30 mouse cellular contexts compared by ENCODE assay signal in genomic region chr9:69292353-69292752, GRCm38 (mm10).
DNase-seq lines count a peak whose midpoint lies in the region; ATAC-seq lines count a peak whose summit lies in the region.
"Had no signal": no experiment of that assay in that cellular context is flagged by ENCODE, and none has a peak within 500 bp of the region (broad histone marks: within the 10 kb centered on the region; RNA-seq: fewer than 3 reads in every experiment).

No protein-coding gene starts in this region.

- H3K4me2 ChIP-seq in hindbrain, embryonic 14.5 days (replicated peaks) = peak overlapping the region; percentile 29; the same call in 1 of the 2 replicates
- no peak overlapping the region; the same call in 1 of the 2 replicates for H3K4me2 ChIP-seq in embryonic facial prominence, embryonic 11.5 days (ENCODE audit: low read depth, low read length)
- H3K4me2 ChIP-seq in midbrain, embryonic 14.5 days (ENCODE audit: low read length) = peak overlapping the region; percentile 96; the same call in 1 of the 2 replicates
- H3K4me2 ChIP-seq: forebrain, embryonic 15.5 days had no signal

- H3K9me3 ChIP-seq in hindbrain, embryonic 14.5 days (ENCODE audit: control insufficient read depth, low read length) = no peaks in the 10 kb centered on the region
- no peaks in the 10 kb centered on the region for H3K9me3 ChIP-seq in hindbrain, embryonic 10.5 days
- no peaks in the 10 kb centered on the region for H3K9me3 ChIP-seq in embryonic facial prominence, embryonic 11.5 days (replicated peaks; ENCODE audit: control insufficient read depth, low read length)
- H3K9me3 ChIP-seq in midbrain, embryonic 14.5 days (ENCODE audit: control insufficient read depth, low read length) = no peaks in the 10 kb centered on the region
- H3K9me3 ChIP-seq: forebrain, embryonic 15.5 days; heart, embryonic 13.5 days; limb, embryonic 15.5 days; liver, embryonic 15.5 days; midbrain, embryonic 12.5 days; neural tube, embryonic 15.5 days had no signal

- H3K4me1 ChIP-seq in hindbrain, embryonic 14.5 days (replicated peaks; ENCODE audit: control insufficient read depth, insufficient read depth, low read length) = peaks cover 18% of the 10 kb centered on the region; the same call in 1 of the 2 replicates
- peaks cover 27% of the 10 kb centered on the region for H3K4me1 ChIP-seq in hindbrain, embryonic 10.5 days (replicated peaks)
- H3K4me1 ChIP-seq in embryonic facial prominence, embryonic 11.5 days (ENCODE audit: control insufficient read depth, insufficient read depth, low read length) = peaks cover 4% of the 10 kb centered on the region; the same call in 1 of the 2 replicates
- peaks cover 17% of the 10 kb centered on the region for H3K4me1 ChIP-seq in midbrain, embryonic 14.5 days (ENCODE audit: control insufficient read depth, insufficient read depth, low read length)

- H3K36me3 ChIP-seq in hindbrain, embryonic 14.5 days (replicated peaks; ENCODE audit: control insufficient read depth, insufficient read depth) = no peaks in the 10 kb centered on the region
- no peaks in the 10 kb centered on the region for H3K36me3 ChIP-seq in hindbrain, embryonic 10.5 days
- no peaks in the 10 kb centered on the region for H3K36me3 ChIP-seq in embryonic facial prominence, embryonic 11.5 days (replicated peaks; ENCODE audit: control insufficient read depth, insufficient read depth, low read depth, low read length)
- H3K36me3 ChIP-seq in midbrain, embryonic 14.5 days (ENCODE audit: control insufficient read depth, insufficient read depth, low read length) = no peaks in the 10 kb centered on the region
- H3K36me3 ChIP-seq: forebrain, embryonic 15.5 days; heart, embryonic 13.5 days; limb, embryonic 15.5 days; liver, embryonic 15.5 days; midbrain, embryonic 12.5 days; neural tube, embryonic 15.5 days had no signal

- H3K27ac ChIP-seq in hindbrain, embryonic 14.5 days = no peak overlapping the region
- H3K27ac ChIP-seq in hindbrain, embryonic 10.5 days = no peak overlapping the region
- no peak overlapping the region for H3K27ac ChIP-seq in embryonic facial prominence, embryonic 11.5 days (replicated peaks; ENCODE audit: low read depth, low read length)
- H3K27ac ChIP-seq in midbrain, embryonic 14.5 days (replicated peaks; ENCODE audit: low read depth, low read length) = no peak overlapping the region
- H3K27ac ChIP-seq: forebrain, embryonic 15.5 days; heart, adult 2 months; heart, embryonic 13.5 days; limb, embryonic 15.5 days; liver, embryonic 15.5 days; midbrain, embryonic 12.5 days; neural tube, embryonic 15.5 days had no signal

- DNase-seq in hindbrain, embryonic 14.5 days (ENCODE audit: low spot score) = no peak
- DNase-seq in hindbrain, embryonic 10.5 days (ENCODE audit: low spot score) = no peak
- DNase-seq in NIH3T3 (ENCODE audit: low read depth) = peak; percentile 29
- peak; percentile 79 for DNase-seq in embryonic facial prominence, embryonic 11.5 days (ENCODE audit: low spot score)
- no peak for DNase-seq in midbrain, embryonic 14.5 days
- no peak for DNase-seq in adrenal gland, adult 18-20 months (ENCODE audit: low spot score in 2 of 2)
- DNase-seq in layer of hippocampus, postnatal 36 days = no peak
- DNase-seq: adrenal gland, postnatal 10 days; cerebellum, adult 18-20 months; cerebellum, postnatal 14 days; embryo, embryonic 11 days; gastrocnemius, postnatal 25 days; heart, adult 2 months; heart, postnatal 14 days; kidney, adult 9 months; kidney, postnatal 25 days; right cerebral cortex, adult 18-20 months; right cerebral cortex, postnatal 4 days; thymus, postnatal 25 days had no signal

- no peak overlapping the region; the same call in 1 of the 2 replicates for H3K4me3 ChIP-seq in hindbrain, embryonic 14.5 days (replicated peaks; ENCODE audit: low read length)
- H3K4me3 ChIP-seq in hindbrain, embryonic 10.5 days = no peak overlapping the region
- H3K4me3 ChIP-seq in embryonic facial prominence, embryonic 11.5 days (ENCODE audit: low read depth, low read length) = no peak overlapping the region
- 0 out of 2 replicates have a peak overlapping the region, but pooled peaks have one; percentile 5 for H3K4me3 ChIP-seq in midbrain, embryonic 14.5 days (replicated peaks; ENCODE audit: low read depth, low read length)
- H3K4me3 ChIP-seq: erythroblast, embryonic 14.5 days; heart, adult 2 months had no signal

- H3K9ac ChIP-seq in hindbrain, embryonic 14.5 days = 0 out of 2 replicates have a peak overlapping the region, but pooled peaks have one; percentile 10
- H3K9ac ChIP-seq in embryonic facial prominence, embryonic 11.5 days (replicated peaks; ENCODE audit: low read length) = no peak overlapping the region
- H3K9ac ChIP-seq in midbrain, embryonic 14.5 days (replicated peaks; ENCODE audit: low read length) = no peak overlapping the region
- H3K9ac ChIP-seq: forebrain, embryonic 15.5 days; heart, embryonic 13.5 days; limb, embryonic 15.5 days; liver, embryonic 15.5 days; midbrain, embryonic 12.5 days; neural tube, embryonic 15.5 days had no signal

- ATAC-seq in hindbrain, embryonic 14.5 days (ENCODE audit: low FRiP score) = no peak
- ATAC-seq in embryonic facial prominence, embryonic 11.5 days (replicated peaks; ENCODE audit: insufficient number of reproducible peaks, low FRiP score, low TSS enrichment, low read depth) = no peak
- ATAC-seq in midbrain, embryonic 14.5 days (ENCODE audit: low FRiP score, low TSS enrichment) = no peak
- ATAC-seq: activated CD4-positive, CD25-positive, alpha-beta regulatory T cell, adult 4 months; forebrain, embryonic 15.5 days; hindbrain, embryonic 16.5 days; intestine, embryonic 16.5 days; lung, postnatal 0 days had no signal

- WGBS in hindbrain, embryonic 14.5 days = 75% methylated on average over 5 of the region's 5 CpGs
- 63% methylated on average over 5 of the region's 5 CpGs for WGBS in hindbrain, embryonic 10.5 days
- 19% methylated on average over 5 of the region's 5 CpGs for WGBS in embryonic facial prominence, embryonic 11.5 days
- whole genome bisulfite sequencing in midbrain, embryonic 14.5 days = 58% methylated on average over 5 of the region's 5 CpGs

- H3K27me3 ChIP-seq in hindbrain, embryonic 14.5 days (ENCODE audit: control insufficient read depth, insufficient read depth, low read length) = peaks cover 38% of the 10 kb centered on the region
- H3K27me3 ChIP-seq in hindbrain, embryonic 10.5 days (ENCODE audit: insufficient read depth, poor library complexity, severe bottlenecking) = peaks cover 63% of the 10 kb centered on the region
- no peaks in the 10 kb centered on the region for H3K27me3 ChIP-seq in embryonic facial prominence, embryonic 11.5 days (ENCODE audit: control insufficient read depth, insufficient read depth, low read length)
- peaks cover 20% of the 10 kb centered on the region for H3K27me3 ChIP-seq in midbrain, embryonic 14.5 days (ENCODE audit: control insufficient read depth, insufficient read depth, low read length)

Comparison
In these comparisons a context has a peak if more than half of its experiments do, and no peak if none do; other contexts are left out.
1. DNase-seq: peak in NIH3T3 (single experiment) and embryonic facial prominence, embryonic 11.5 days (single experiment); none in hindbrain, embryonic 14.5 days (single experiment), hindbrain, embryonic 10.5 days (single experiment), midbrain, embryonic 14.5 days (single experiment), adrenal gland, adult 18-20 months (0 of 2) and layer of hippocampus, postnatal 36 days (0 of 2).